Mouse (Mus musculus) layer of hippocampus, adult 9-11 months (tissue): ENCODE results near the gene St3gal2.
A peak's percentile ranks its signal among the peaks of the same experiment; 100 is the strongest.
"Not testable (repeated sequence)": the region's sequence is repeated elsewhere in the genome, so short reads cannot be mapped to it uniquely, and the experiment has no call there.

Experiments used
- DNase-seq: peaks from one replicate; pipeline ENCODE4 v3.0.0; 2022

St3gal2 gene

DNA sequence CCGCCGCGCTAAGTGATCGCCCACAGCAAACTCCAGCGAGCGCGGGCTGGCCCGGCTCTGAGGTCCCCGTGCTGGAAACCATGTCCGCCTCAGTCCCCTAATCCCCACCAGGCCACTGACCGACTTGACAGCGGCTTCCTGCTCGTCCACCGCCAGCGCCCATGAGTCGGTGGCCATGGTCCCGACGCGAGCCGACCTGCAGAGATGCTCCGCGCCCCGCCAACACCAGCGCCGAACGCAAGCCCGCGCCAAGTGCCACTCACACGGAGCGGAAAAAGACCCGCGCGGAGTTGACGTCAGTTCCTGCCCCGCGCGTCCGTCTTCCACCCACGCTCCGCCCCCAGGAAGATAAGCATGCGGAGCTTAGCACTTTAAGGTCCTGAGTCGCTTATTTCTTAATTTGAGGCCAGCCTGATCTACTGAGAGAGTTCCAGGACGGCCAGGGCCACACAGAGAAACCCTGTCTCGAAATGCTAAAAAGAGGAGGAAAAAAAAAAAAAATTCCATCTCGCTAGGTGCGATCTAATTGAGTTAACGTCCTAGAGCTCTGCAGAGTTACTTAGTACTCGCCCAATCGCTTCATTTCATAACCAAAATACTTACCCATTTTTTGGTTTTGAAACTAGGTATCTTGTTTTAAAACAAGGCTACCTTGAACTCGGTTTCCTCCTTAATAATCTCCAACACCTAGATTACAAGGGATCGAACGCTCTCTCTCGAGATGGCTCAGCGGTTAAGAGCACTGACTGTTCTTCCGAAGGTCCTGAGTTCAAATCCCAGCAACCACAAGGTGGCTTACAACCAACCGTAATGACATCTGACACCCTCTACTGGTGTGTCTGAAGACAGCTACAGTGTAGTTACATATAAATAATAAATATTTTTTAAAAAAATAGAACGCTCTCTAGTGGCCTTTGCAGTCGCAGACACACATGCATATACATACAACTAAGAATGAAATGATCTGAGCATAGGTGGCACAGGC is 78.1 kb downstream of the St3gal2 start, which contains the start of gene Ddx19a:
Ddx19a (minus strand) TSS at position 254 of the 985 bp plus-strand sequence.
- DNase-seq = peak; percentile 88

DNA sequence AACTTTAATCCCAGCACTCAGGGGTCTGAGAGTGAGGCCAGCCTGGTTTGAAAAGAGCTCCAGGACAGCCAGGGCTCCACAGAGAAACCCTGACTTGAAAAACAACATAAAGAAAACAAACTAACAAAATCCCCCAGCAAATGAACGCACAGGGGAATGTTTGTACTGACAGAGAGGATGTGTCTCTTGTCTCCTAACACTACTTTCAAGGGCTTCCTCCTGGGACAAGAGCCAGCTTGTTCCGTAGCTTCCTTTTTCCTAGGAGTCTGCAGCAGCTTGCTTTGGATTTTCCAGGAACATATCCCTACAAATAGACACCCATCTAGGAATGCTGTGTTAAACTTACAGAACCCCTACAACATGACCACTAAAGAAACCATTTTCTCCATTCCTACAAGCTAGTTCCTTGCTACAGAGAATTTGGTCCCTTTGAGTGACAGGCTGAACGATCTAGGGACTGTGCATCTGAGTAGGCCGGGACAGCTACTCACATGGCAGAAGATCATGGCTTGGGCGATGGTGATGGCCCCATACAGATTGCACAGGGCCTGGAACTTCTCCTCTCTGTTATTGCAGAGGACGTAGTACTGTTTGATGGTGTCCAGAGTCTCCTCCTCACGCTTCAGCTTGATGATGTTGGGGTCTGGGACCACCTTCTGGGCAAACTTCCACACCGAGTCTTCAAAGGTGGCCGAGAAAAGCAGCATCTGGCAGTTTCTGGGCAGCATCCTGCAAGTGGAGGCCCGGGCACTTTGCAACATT is 90.7 kb downstream of the St3gal2 start:
- DNase-seq = not testable (repeated sequence)
